Mouse (Mus musculus) retina, embryonic 14.5 days (tissue): Measurements from ENCODE around the gene Gja1.

ENCODE experiments used
- DNase-seq: peaks from one replicate; pipeline ENCODE4 v3.0.0-alpha.2; 2015; ENCODE audit warnings: low spot score

The Gja1 gene

GRCm38 (mm10) chr10:56415894-56416570 lies 38.9 kb downstream of the Gja1 start:
- no peak for DNase-seq

GRCm38 (mm10) chr10:56422518-56422917 lies 45.4 kb downstream of the Gja1 start:
- no peak for DNase-seq

- DNase-seq = no peak
Measured at GRCm38 (mm10) chr10:56425016-56425798, 48.1 kb downstream of the Gja1 start.

GRCm38 (mm10) chr10:56426369-56426768 lies 49.2 kb downstream of the Gja1 start:
- DNase-seq = no peak

GRCm38 (mm10) chr10:56427382-56427781 lies 50.3 kb downstream of the Gja1 start:
- no peak for DNase-seq

GRCm38 (mm10) chr10:56427827-56428226 lies 50.7 kb downstream of the Gja1 start:
- DNase-seq = no peak

GRCm38 (mm10) chr10:56429011-56429410 lies 51.9 kb downstream of the Gja1 start:
- no peak for DNase-seq

- peak; percentile 24 for DNase-seq
Measured at GRCm38 (mm10) chr10:56431600-56432389, 54.7 kb downstream of the Gja1 start.

- no peak for DNase-seq
Measured at GRCm38 (mm10) chr10:56432390-56432709, 55.2 kb downstream of the Gja1 start.

GRCm38 (mm10) chr10:56437290-56437689 lies 60.2 kb downstream of the Gja1 start:
- no peak for DNase-seq

GRCm38 (mm10) chr10:56439638-56440037 lies 62.5 kb downstream of the Gja1 start:
- no peak for DNase-seq

GRCm38 (mm10) chr10:56444457-56444856 lies 67.3 kb downstream of the Gja1 start:
- no peak for DNase-seq

- DNase-seq = no peak
Measured at GRCm38 (mm10) chr10:56449030-56449429, 71.9 kb downstream of the Gja1 start.
